Mouse (Mus musculus): ENCODE data around the gene Rexo2. TPM values are rescaled to one million over a fixed set of nuclear protein-coding genes. Genes with fewer than 3 reads are reported as not detected.
A peak's percentile ranks its signal among the peaks of the same experiment; 100 is the strongest.
"Not testable (repeated sequence)": the region's sequence is repeated elsewhere in the genome, so short reads cannot be mapped to it uniquely, and the experiment has no call there.

Gene Rexo2
- total RNA-seq (2014; fragmentation: Nextera tagmentation): 259 and 329 TPM in 2 replicates
- total RNA-seq (2017): 278 and 280 TPM in 2 replicates
- polyA plus RNA-seq (2012): 226 and 248 TPM in 2 replicates

DNA sequence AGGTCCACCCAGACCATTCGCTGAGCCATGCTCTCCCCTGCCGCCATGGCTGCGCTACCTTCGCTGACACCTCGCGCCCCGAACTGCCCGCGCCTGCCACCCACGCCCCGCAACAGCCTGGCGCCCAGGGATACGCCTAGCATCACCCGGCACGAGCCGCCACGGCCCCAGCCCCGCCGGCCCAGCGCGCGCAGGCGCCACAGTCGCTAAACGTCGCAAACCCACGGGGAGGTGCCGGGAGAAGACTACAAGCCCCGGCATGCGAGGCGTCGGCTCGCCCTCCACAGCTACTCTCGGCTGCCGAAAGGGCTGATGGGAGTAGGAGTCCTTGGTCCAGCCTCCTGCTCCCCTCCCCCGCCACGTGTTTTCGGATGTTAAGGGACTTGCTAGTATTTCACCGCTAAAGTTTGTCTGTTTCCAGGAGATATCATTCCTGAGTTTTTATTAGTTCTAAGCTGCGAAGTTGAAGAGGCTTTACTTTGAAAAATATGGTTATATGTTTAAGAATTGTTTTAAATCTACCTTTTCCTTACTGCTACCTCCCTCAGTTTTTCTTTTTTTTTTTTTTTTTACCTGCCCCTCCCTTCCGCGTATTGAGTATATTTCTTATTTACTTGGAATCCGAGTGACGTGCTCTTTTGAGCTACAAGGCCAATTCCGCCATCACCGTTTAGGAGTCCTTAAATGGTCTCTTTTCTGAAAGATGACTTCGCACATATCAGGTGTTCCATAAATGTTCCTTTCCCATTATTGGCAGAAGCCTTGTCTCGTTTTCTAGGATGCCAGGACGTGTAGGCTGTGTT lies at the start of gene Rexo2:
Gene Rexo2 (minus strand): TSS at position 213 of the 803 bp plus-strand sequence.
- Histone ChIP-seq H3K4me3 (ENCODE audit: low read depth, low read length) (peak within 1 kb of the TSS; percentile 99), H3K9me3 (replicated peaks) (no peaks in the 10 kb centered on the region), H3K27me3 (ENCODE audit: insufficient read depth, low read length) (no peaks in the 10 kb centered on the region), H3K36me3 (replicated peaks) (peaks cover 40% of the 10 kb centered on the region), H3K4me1 (ENCODE audit: insufficient read depth, low read depth, low read length) (peaks cover 52% of the 10 kb centered on the region)
- ATAC-seq (ENCODE audit: extremely low read depth, insufficient number of reproducible peaks, low FRiP score, poor library complexity, severe bottlenecking) (peak; percentile 84), DNase-seq (ENCODE audit: low spot score) (peak; percentile 75)
- TF ChIP-seq CTCF (IDR thresholded peaks at IDR 0.05; ENCODE audit: low read depth, low read length) (no peak), GATA1 (IDR thresholded peaks at IDR 0.05; ENCODE audit: borderline replicate concordance, low read length) (no peak), TAL1 (conservative IDR thresholded peaks at IDR 0.05; ENCODE audit: low read depth, low read length) (no peak), POLR2AphosphoS5 (IDR thresholded peaks at IDR 0.05; ENCODE audit: insufficient replicate concordance, low read depth, low read length) (no peak), GATA2 (IDR thresholded peaks at IDR 0.05; ENCODE audit: borderline replicate concordance, low read depth, low read length) (no peak)

- no peak overlapping the region for H3K4me3 ChIP-seq (ENCODE audit: low read depth, low read length)
- no peak for ATAC-seq (ENCODE audit: extremely low read depth, insufficient number of reproducible peaks, low FRiP score, poor library complexity, severe bottlenecking)
- TF ChIP-seq GATA2 (IDR thresholded peaks at IDR 0.05; ENCODE audit: borderline replicate concordance, low read depth, low read length) (no peak), CTCF (IDR thresholded peaks at IDR 0.05; ENCODE audit: low read depth, low read length) (no peak), GATA1 (IDR thresholded peaks at IDR 0.05; ENCODE audit: borderline replicate concordance, low read length) (no peak), POLR2AphosphoS5 (IDR thresholded peaks at IDR 0.05; ENCODE audit: insufficient replicate concordance, low read depth, low read length) (no peak), TAL1 (conservative IDR thresholded peaks at IDR 0.05; ENCODE audit: low read depth, low read length) (no peak)
- H3K27me3 ChIP-seq (ENCODE audit: insufficient read depth, low read length): no peaks in the 10 kb centered on the region
- DNase-seq (ENCODE audit: low spot score): no peak
- H3K4me1 ChIP-seq (ENCODE audit: insufficient read depth, low read depth, low read length): no peaks in the 10 kb centered on the region
- no peaks in the 10 kb centered on the region for H3K36me3 ChIP-seq (replicated peaks)
- no peaks in the 10 kb centered on the region for H3K9me3 ChIP-seq (replicated peaks)
Observed at GRCm38 (mm10) chr9:48526520-48526919, 46.1 kb upstream of the Rexo2 start.

GRCm38 (mm10) chr9:48525566-48525965 lies 45.1 kb upstream of the Rexo2 start:
- H3K36me3 ChIP-seq (replicated peaks): no peaks in the 10 kb centered on the region
- H3K9me3 ChIP-seq (replicated peaks): no peaks in the 10 kb centered on the region
- TF ChIP-seq POLR2AphosphoS5 (IDR thresholded peaks at IDR 0.05; ENCODE audit: insufficient replicate concordance, low read depth, low read length): no peak
- TF ChIP-seq CTCF (IDR thresholded peaks at IDR 0.05; ENCODE audit: low read depth, low read length): no peak
- TF ChIP-seq GATA2 (IDR thresholded peaks at IDR 0.05; ENCODE audit: borderline replicate concordance, low read depth, low read length): no peak
- no peak for TF ChIP-seq TAL1 (conservative IDR thresholded peaks at IDR 0.05; ENCODE audit: low read depth, low read length)
- TF ChIP-seq GATA1 (IDR thresholded peaks at IDR 0.05; ENCODE audit: borderline replicate concordance, low read length): no peak
- no peak overlapping the region for H3K4me3 ChIP-seq (ENCODE audit: low read depth, low read length)
- ATAC-seq (ENCODE audit: extremely low read depth, insufficient number of reproducible peaks, low FRiP score, poor library complexity, severe bottlenecking): no peak
- DNase-seq (ENCODE audit: low spot score): no peak
- H3K4me1 ChIP-seq (ENCODE audit: insufficient read depth, low read depth, low read length): no peaks in the 10 kb centered on the region
- no peaks in the 10 kb centered on the region for H3K27me3 ChIP-seq (ENCODE audit: insufficient read depth, low read length)

DNA sequence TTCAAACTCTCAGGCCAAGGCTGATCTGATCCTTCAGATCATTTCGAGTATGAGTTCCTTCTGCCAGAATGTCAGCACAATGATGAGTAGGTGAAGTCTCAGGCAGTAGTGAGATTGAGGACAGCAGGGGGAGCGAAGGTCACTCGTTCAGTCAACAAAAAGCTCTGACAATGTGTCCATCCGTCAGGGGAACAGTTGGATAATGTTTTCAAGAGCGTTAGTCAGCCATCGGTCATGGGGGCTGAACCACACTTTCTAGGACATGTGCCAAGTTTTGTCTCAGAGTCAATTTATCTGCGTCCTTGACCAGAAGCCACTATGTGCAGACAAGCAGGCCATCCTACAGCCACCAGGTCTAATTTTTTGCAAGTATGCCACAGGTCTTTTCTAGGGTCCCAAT lies 40.0 kb upstream of the Rexo2 start:
- not testable (repeated sequence) for H3K36me3 ChIP-seq (replicated peaks); ATAC-seq (ENCODE audit: extremely low read depth, insufficient number of reproducible peaks, low FRiP score, poor library complexity, severe bottlenecking); DNase-seq (ENCODE audit: low spot score); H3K4me3 ChIP-seq (ENCODE audit: low read depth, low read length); H3K27me3 ChIP-seq (ENCODE audit: insufficient read depth, low read length); H3K4me1 ChIP-seq (ENCODE audit: insufficient read depth, low read depth, low read length); H3K9me3 ChIP-seq (replicated peaks)

- no peak for ATAC-seq (ENCODE audit: extremely low read depth, insufficient number of reproducible peaks, low FRiP score, poor library complexity, severe bottlenecking)
- TF ChIP-seq GATA2 (IDR thresholded peaks at IDR 0.05; ENCODE audit: borderline replicate concordance, low read depth, low read length) (no peak), GATA1 (IDR thresholded peaks at IDR 0.05; ENCODE audit: borderline replicate concordance, low read length) (no peak), CTCF (IDR thresholded peaks at IDR 0.05; ENCODE audit: low read depth, low read length) (no peak), POLR2AphosphoS5 (IDR thresholded peaks at IDR 0.05; ENCODE audit: insufficient replicate concordance, low read depth, low read length) (no peak)
- H3K36me3 ChIP-seq (replicated peaks): no peaks in the 10 kb centered on the region
Observed at GRCm38 (mm10) chr9:48517372-48518130, 37.1 kb upstream of the Rexo2 start.

DNA sequence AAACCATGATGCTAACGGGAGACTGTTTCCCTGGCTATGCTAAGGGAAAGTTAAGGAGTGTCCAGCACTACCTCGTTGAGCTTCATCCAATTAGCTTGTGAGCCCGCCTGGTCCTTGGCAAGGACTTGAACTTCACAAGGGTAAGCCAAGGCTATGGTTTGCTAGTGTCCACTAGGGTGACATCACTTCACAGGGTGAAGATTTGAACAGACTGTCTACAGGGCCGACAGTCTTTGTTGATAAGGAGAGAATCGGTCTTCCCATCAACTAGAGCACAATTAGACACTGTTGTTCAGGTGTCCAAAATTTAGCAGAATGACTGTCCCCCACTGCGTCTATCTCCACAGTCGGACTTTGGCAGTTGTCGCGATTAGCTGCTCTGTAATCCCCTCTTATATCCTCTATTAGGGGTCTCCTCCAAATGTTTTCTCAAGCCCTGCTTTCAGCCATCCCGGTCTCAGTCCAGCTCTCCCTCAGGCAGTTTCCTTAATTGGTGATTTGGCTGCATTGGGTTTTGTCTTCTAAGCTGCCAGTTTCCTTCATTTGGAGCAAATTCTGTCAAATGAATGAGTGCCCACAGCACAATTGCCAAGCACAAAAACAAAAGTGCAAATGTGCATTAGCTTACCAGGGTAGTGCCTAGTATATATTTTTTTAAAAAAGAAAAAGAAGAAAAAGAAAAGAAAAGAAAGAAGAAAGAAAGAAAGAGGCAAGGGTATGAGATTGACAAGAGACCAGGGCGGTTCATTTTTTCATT lies 36.4 kb upstream of the Rexo2 start:
- no peaks in the 10 kb centered on the region for H3K4me1 ChIP-seq (ENCODE audit: insufficient read depth, low read depth, low read length)
- no peaks in the 10 kb centered on the region for H3K9me3 ChIP-seq (replicated peaks)
- TF ChIP-seq GATA2 (IDR thresholded peaks at IDR 0.05; ENCODE audit: borderline replicate concordance, low read depth, low read length): no peak
- TF ChIP-seq GATA1 (IDR thresholded peaks at IDR 0.05; ENCODE audit: borderline replicate concordance, low read length): no peak
- no peak for TF ChIP-seq CTCF (IDR thresholded peaks at IDR 0.05; ENCODE audit: low read depth, low read length)
- no peak for TF ChIP-seq TAL1 (conservative IDR thresholded peaks at IDR 0.05; ENCODE audit: low read depth, low read length)
- no peak for TF ChIP-seq POLR2AphosphoS5 (IDR thresholded peaks at IDR 0.05; ENCODE audit: insufficient replicate concordance, low read depth, low read length)
- no peaks in the 10 kb centered on the region for H3K36me3 ChIP-seq (replicated peaks)
- no peak overlapping the region for H3K4me3 ChIP-seq (ENCODE audit: low read depth, low read length)
- no peak for DNase-seq (ENCODE audit: low spot score)
- no peak for ATAC-seq (ENCODE audit: extremely low read depth, insufficient number of reproducible peaks, low FRiP score, poor library complexity, severe bottlenecking)
- H3K27me3 ChIP-seq (ENCODE audit: insufficient read depth, low read length): peaks cover 6% of the 10 kb centered on the region; the same call in 1 of the 2 replicates

More at GRCm38 (mm10) chr9:48517372-48518130, 37.1 kb upstream of the Rexo2 start:
- no peak for DNase-seq (ENCODE audit: low spot score)
- H3K9me3 ChIP-seq (replicated peaks): no peaks in the 10 kb centered on the region
- H3K4me1 ChIP-seq (ENCODE audit: insufficient read depth, low read depth, low read length): no peaks in the 10 kb centered on the region
- no peak overlapping the region for H3K4me3 ChIP-seq (ENCODE audit: low read depth, low read length)
- H3K27me3 ChIP-seq (ENCODE audit: insufficient read depth, low read length): peaks cover 6% of the 10 kb centered on the region; the same call in 1 of the 2 replicates
